Mouse (Mus musculus): ENCODE measurements around the gene Cyp1a1.

DNA sequence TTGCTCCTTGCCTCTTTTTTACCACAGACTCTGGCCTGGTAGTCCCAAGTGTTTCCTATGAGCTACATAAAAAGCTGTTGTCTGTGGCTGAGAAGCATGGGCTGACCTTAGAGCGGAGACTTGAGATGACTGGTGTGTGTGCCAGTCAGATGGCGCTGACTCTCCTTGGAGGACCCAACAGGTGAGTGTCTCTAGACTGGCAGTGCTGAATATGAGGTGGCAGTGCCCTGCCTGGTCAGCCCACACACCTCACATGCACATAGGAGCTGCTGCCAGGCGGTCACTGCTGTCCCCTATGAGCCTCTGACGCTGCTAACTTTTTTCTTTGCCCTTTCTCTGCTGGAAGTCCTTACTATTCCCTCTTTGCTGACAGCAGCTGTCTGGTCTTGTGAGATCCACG is 52.1 kb downstream of the Cyp1a1 start:
- TF ChIP-seq POLR2A (IDR thresholded peaks at IDR 0.05; ENCODE audit: low read depth, low read length), result no peak
- TF ChIP-seq CTCF (IDR thresholded peaks at IDR 0.05; ENCODE audit: borderline replicate concordance, insufficient read depth, low read length), result no peak

Data from embryonic fibroblast, embryonic 13.5 days (primary cell).